Mouse (Mus musculus) bone marrow macrophage, adult 2 months (primary cell): ENCODE measurements at regions not wholly inside any gene's neighbourhood (a gene's known extent, or its start where the extent isn't known, plus 50 kb on each side); places are given as distances from the start of the nearest gene placed in this dataset.
A peak's percentile ranks its signal among the peaks of the same experiment; 100 is the strongest.

Source experiments
- H3K27ac ChIP-seq: 2 replicates; pipeline ENCODE4 v1.5.1; 2012; ENCODE audit warnings: low read depth, low read length; ENCODE audit not compliant: insufficient read depth
- H3K4me1 ChIP-seq: 2 replicates; pipeline ENCODE4 v1.6.1; 2012; ENCODE audit warnings: low read length; ENCODE audit not compliant: control insufficient read depth, insufficient read depth
- H3K4me3 ChIP-seq: 2 replicates; pipeline ENCODE4 v1.5.1; 2012; ENCODE audit warnings: mild to moderate bottlenecking, low read length, moderate library complexity; ENCODE audit not compliant: insufficient read depth
- CTCF ChIP-seq: IDR thresholded peaks from 2 replicates; pipeline ENCODE4 v1.5.1; 2012; ENCODE audit warnings: low read depth, mild to moderate bottlenecking, low read length, moderate library complexity
- POLR2A ChIP-seq: IDR thresholded peaks from 2 replicates; pipeline ENCODE4 v1.6.1; 2012; ENCODE audit warnings: mild to moderate bottlenecking, low read depth, low read length, borderline replicate concordance

DNA sequence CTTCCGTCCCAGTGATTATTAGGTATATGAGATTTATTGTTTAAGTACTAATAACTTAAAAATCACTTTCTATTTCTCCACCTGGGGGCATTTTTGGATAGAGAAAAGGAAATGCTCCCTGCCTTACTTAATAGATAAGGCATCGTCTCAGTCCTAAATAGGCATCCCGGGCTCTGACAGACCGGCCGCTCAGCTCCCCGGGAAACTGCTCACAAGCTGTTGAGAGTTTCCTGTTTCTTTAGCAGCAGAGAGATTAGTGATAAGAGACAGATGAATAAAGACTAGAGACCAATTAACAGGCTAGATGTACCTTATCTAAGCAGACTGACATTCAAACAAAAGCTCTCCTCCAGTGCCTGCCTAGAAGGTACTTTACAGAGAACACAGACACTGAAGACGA, 148.4 kb downstream of the Slc15a5 start:
- H3K27ac ChIP-seq: no peak overlapping the region
- H3K4me3 ChIP-seq: peak overlapping the region; percentile 11; the same call in 1 of the 2 replicates
- H3K4me1 ChIP-seq: no peaks in the 10 kb centered on the region
- TF ChIP-seq POLR2A (no peak), CTCF (no peak)

DNA sequence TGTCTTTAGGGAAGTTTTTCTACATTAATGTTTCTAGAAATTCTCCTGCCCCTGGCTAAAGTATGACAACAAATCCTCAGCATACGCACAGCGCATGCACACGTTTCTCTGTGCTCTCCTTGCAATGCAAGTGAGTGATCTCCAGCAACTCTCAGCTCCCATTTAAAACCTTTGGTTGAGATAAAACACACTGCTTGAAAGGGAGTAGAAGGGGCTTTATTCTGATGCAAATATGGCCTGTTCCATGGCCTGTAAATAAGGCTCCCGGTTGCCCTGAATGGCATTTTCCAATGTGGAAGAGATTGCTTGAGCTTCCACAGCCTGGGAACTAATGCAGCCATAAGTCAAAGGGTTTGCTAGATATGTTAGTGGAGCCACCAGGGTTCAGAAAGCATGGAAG, 156.4 kb downstream of the Slc15a5 start:
- TF ChIP-seq POLR2A: no peak
- TF ChIP-seq CTCF: no peak

GRCm38 (mm10) chr6:137918156-137918555, 161.6 kb downstream of the Slc15a5 start:
- TF ChIP-seq CTCF (no peak), POLR2A (no peak)
- Histone ChIP-seq H3K27ac (no peak overlapping the region), H3K4me3 (no peak overlapping the region), H3K4me1 (peaks cover 4% of the 10 kb centered on the region; the same call in 1 of the 2 replicates)

More for the DNA sequence above, 156.4 kb downstream of the Slc15a5 start:
- Histone ChIP-seq H3K4me1 (peaks cover 4% of the 10 kb centered on the region; the same call in 1 of the 2 replicates), H3K27ac (no peak overlapping the region), H3K4me3 (no peak overlapping the region)

- Histone ChIP-seq H3K27ac (no peak overlapping the region), H3K4me3 (no peak overlapping the region), H3K4me1 (no peaks in the 10 kb centered on the region)
- TF ChIP-seq CTCF (no peak), POLR2A (no peak)
Measured at GRCm38 (mm10) chr6:137907836-137908235, 153.5 kb downstream of the Dera start.
